Comparison of ENCODE assay signal across 9 mouse cellular contexts in the genomic region with DNA sequence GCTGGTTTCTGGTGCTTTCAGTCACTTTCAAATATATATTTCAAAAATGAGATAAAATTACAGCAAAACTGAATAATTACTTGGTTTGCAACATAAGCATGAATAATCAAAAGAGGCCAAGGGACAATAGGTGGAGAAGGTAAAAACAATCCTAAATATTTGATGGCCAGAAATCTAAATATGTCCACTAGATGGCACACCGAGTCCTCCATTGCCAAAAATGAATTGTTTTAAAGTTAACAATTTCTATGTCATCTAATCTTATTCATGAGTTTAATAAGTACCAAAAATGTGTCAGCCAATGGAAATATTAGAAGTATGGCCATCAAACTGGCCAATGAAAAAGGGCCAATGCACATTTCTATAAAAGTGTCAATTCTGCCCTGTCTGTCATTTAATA.
DNase-seq lines count a peak whose midpoint lies in the region; TF ChIP-seq lines count a peak whose summit lies in the region.
"Had no signal": no experiment of that assay in that cellular context is flagged by ENCODE, and none has a peak within 500 bp of the region (broad histone marks: within the 10 kb centered on the region; RNA-seq: fewer than 3 reads in every experiment).

No protein-coding gene starts in this region.

- no peaks in the 10 kb centered on the region for H3K36me3 ChIP-seq in E14TG2a.4 (ENCODE audit: insufficient read depth, low read length)

- TF ChIP-seq CTCF in gastrocnemius, adult 2 months (IDR thresholded peaks at IDR 0.05), result peak; percentile 76
- peak; percentile 46; the same call in 1 of the 2 replicates for TF ChIP-seq CTCF in lung, adult 2 months (IDR thresholded peaks at IDR 0.05; ENCODE audit: insufficient read depth, low read length)
- TF ChIP-seq CTCF in E14TG2a.4 (conservative IDR thresholded peaks at IDR 0.05; ENCODE audit: low read length), result peak; percentile 53

- H3K27ac ChIP-seq in gastrocnemius, adult 2 months, result no peak overlapping the region
- H3K27ac ChIP-seq: macrophage had no signal

- no peaks in the 10 kb centered on the region for H3K27me3 ChIP-seq in E14TG2a.4 (ENCODE audit: insufficient read depth, low read length)

- H3K4me1 ChIP-seq in lung, adult 2 months (ENCODE audit: control insufficient read depth, insufficient read depth, low read length), result no peaks in the 10 kb centered on the region
- no peaks in the 10 kb centered on the region for H3K4me1 ChIP-seq in E14TG2a.4 (replicated peaks; ENCODE audit: low read depth, low read length)

- H3K4me3 ChIP-seq in gastrocnemius, adult 2 months, result no peak overlapping the region
- no peak overlapping the region for H3K4me3 ChIP-seq in lung, adult 2 months (replicated peaks; ENCODE audit: extremely low read depth, low read depth, low read length)
- no peak overlapping the region for H3K4me3 ChIP-seq in E14TG2a.4 (replicated peaks; ENCODE audit: low read length)

- no peaks in the 10 kb centered on the region for H3K9me3 ChIP-seq in E14TG2a.4 (ENCODE audit: low read length)

- TF ChIP-seq POLR2A in lung, adult 2 months (IDR thresholded peaks at IDR 0.05; ENCODE audit: borderline replicate concordance, extremely low read depth, low read depth, low read length), result no peak

- intact Hi-C loops in gastrocnemius, adult 2 months (cut with DNase I), result loop anchor here (5.0 kb wide), 1 partner anchor 473 kb away; no protein-coding TSS in a partner anchor
- intact Hi-C loops in heart, postnatal 36 days (cut with DNase I), result loop anchor here (2.0 to 10.0 kb wide), 4 partner anchors 158 to 968 kb away; no protein-coding TSS in a partner anchor

- 34% methylated on average over 1 of the region's 1 CpGs for WGBS in lung, adult 2 months

- DNase-seq in gastrocnemius, adult 2 months, result no peak
- DNase-seq in gastrocnemius, postnatal 4 days (ENCODE audit: low spot score in 2 of 2), result no peak
- no peak for DNase-seq in lung, adult 2 months
- DNase-seq in lung, postnatal 14 days, result no peak
- DNase-seq in induced T-regulatory cell, adult 2 months (ENCODE audit: low read depth), result peak; percentile 52
- no peak for DNase-seq in spleen, adult 12 weeks (ENCODE audit: low spot score)
- no peak for DNase-seq in heart, postnatal 36 days
